Mouse (Mus musculus): ENCODE data around the gene Erc1.

- TF ChIP-seq POLR2A (IDR thresholded peaks at IDR 0.05; ENCODE audit: insufficient read length, low read depth), result no peak
- TF ChIP-seq TCF3 (IDR thresholded peaks at IDR 0.05; ENCODE audit: insufficient read length, low read depth), result no peak
- TF ChIP-seq USF1 (IDR thresholded peaks at IDR 0.05; ENCODE audit: low read depth), result no peak
- no peak for TF ChIP-seq MYOD1 (IDR thresholded peaks at IDR 0.05; ENCODE audit: control insufficient read depth in 1 of 3, insufficient read length in 2 of 3, low read depth in 2 of 3)
- no peak for TF ChIP-seq MYOG (IDR thresholded peaks at IDR 0.05; ENCODE audit: control insufficient read depth in 1 of 3, insufficient read depth in 1 of 3, insufficient read length in 2 of 3, low read depth in 2 of 3)
- TF ChIP-seq TCF12 (IDR thresholded peaks at IDR 0.05; ENCODE audit: insufficient read depth, poor library complexity, severe bottlenecking), result no peak
- no peak for TF ChIP-seq E2F4 (IDR thresholded peaks at IDR 0.05; ENCODE audit: insufficient read depth)
- no peak for TF ChIP-seq POLR2AphosphoS2 (IDR thresholded peaks at IDR 0.05; ENCODE audit: insufficient read length, low read depth)
- TF ChIP-seq CEBPB (IDR thresholded peaks at IDR 0.05; ENCODE audit: insufficient read depth, poor library complexity, severe bottlenecking), result no peak
Observed at GRCm38 (mm10) chr6:119575331-119575730, 272.6 kb downstream of the Erc1 start.
